Mouse (Mus musculus) limb, embryonic 14.5 days (tissue): ENCODE results near the gene Mylk. TPM values are rescaled to one million over a fixed set of nuclear protein-coding genes. Genes with fewer than 3 reads are reported as not detected.

Source experiments
- ATAC-seq: fragments of 200-750 bp; cut with Nextera tagmentation; 2 replicates; pipeline ENCODE4 v1.8.0; 2017; ENCODE audit warnings: low read depth, moderate number of reproducible peaks, moderate TSS enrichment; ENCODE audit not compliant: low FRiP score
- DNase-seq: peaks from one replicate; pipeline ENCODE4 v3.0.0-alpha.2; 2015; ENCODE audit warnings: low spot score
- H3K27ac ChIP-seq: fragments of 300-500 bp; sonication (generic); replicated peaks from 2 replicates; pipeline ENCODE4 v1.5.1; 2014; ENCODE audit warnings: low read depth, mild to moderate bottlenecking, low read length, moderate library complexity, mixed read lengths
- H3K27me3 ChIP-seq: fragments of 300-500 bp; sonication (generic); 2 replicates; pipeline ENCODE4 v1.6.1; 2014; ENCODE audit warnings: low read length, mixed read lengths; ENCODE audit not compliant: control insufficient read depth, insufficient read depth
- H3K36me3 ChIP-seq: fragments of 300-500 bp; sonication (generic); 2 replicates; pipeline ENCODE4 v1.6.1; 2014; ENCODE audit warnings: mild to moderate bottlenecking, low read length, moderate library complexity, mixed read lengths; ENCODE audit not compliant: control insufficient read depth, insufficient read depth
- H3K4me1 ChIP-seq: fragments of 300-500 bp; sonication (generic); 2 replicates; pipeline ENCODE4 v1.6.1; 2014; ENCODE audit warnings: antibody characterized with exemption, low read length, mixed read lengths; ENCODE audit not compliant: control insufficient read depth, insufficient read depth
- H3K4me2 ChIP-seq: fragments of 300-500 bp; sonication (generic); replicated peaks from 2 replicates; pipeline ENCODE4 v1.6.1; 2014; ENCODE audit warnings: low read depth, mild to moderate bottlenecking, low read length, moderate library complexity; ENCODE audit not compliant: severe bottlenecking
- H3K4me3 ChIP-seq: fragments of 300-500 bp; sonication (generic); replicated peaks from 2 replicates; pipeline ENCODE4 v1.5.1; 2014; ENCODE audit warnings: low read length
- H3K9ac ChIP-seq: fragments of 300-500 bp; sonication (generic); 2 replicates; pipeline ENCODE4 v1.6.1; 2014; ENCODE audit warnings: mild to moderate bottlenecking, low read depth, low read length, moderate library complexity; ENCODE audit not compliant: severe bottlenecking
- H3K9me3 ChIP-seq: fragments of 300-500 bp; sonication (generic); 2 replicates; pipeline ENCODE4 v1.6.1; 2016; ENCODE audit warnings: low read length; ENCODE audit not compliant: control insufficient read depth
- POLR2A ChIP-seq: fragments of 200-500 bp; IDR thresholded peaks from 2 replicates; pipeline ENCODE4 v1.8.0; 2012; ENCODE audit warnings: inconsistent platforms, mild to moderate bottlenecking, moderate library complexity, borderline replicate concordance; ENCODE audit not compliant: insufficient read depth, insufficient read length; ENCODE audit errors: extremely low read depth
- WGBS: fragments of 180-500 bp; shearing (Covaris S2); extraction: QIAGEN DNeasy Blood & Tissue Kit; methylation state at CpG from one replicate; pipeline ENCODE4 v1.1.7; 2014; 5-methylcytosine and 5-hydroxymethylcytosine counted together
- polyA plus RNA-seq, 2 experiments: library from polyadenylated mRNA; depleted of rRNA in 1 of 2; stranded (reverse) in 1 of 2; unstranded in 1 of 2; fragments of >200 nt; fragmentation: Nextera tagmentation in 1 of 2; extraction: Ambion mirVana in 1 of 2; gene quantifications; 2 replicates each; pipeline versions ENCODE4 v1.2.1 to v1.2.3; 2012 to 2014

The Mylk gene
- polyA plus RNA-seq, 2 experiments, result 14.9 to 17.0 TPM

- H3K4me3 ChIP-seq, result no peak overlapping the region
These were observed 251.1 kb downstream of the Mylk start for GRCm38 (mm10) chr16:34996133-34996532.

GRCm38 (mm10) chr16:34997052-34997451 is 252.0 kb downstream of the Mylk start:
- no peak for ATAC-seq
- no peaks in the 10 kb centered on the region for H3K36me3 ChIP-seq
- no peak overlapping the region for H3K4me3 ChIP-seq
- H3K9ac ChIP-seq, result no peak overlapping the region
- DNase-seq, result no peak
- H3K27ac ChIP-seq, result no peak overlapping the region
- H3K4me1 ChIP-seq, result peaks cover 18% of the 10 kb centered on the region
- WGBS, result 55% methylated on average over 4 of the region's 4 CpGs
- no peaks in the 10 kb centered on the region for H3K27me3 ChIP-seq
- no peak for TF ChIP-seq POLR2A
- H3K9me3 ChIP-seq, result no peaks in the 10 kb centered on the region
- H3K4me2 ChIP-seq, result no peak overlapping the region

More at GRCm38 (mm10) chr16:34996133-34996532, 251.1 kb downstream of the Mylk start:
- TF ChIP-seq POLR2A, result no peak
- Histone ChIP-seq H3K4me2 (no peak overlapping the region), H3K27me3 (no peaks in the 10 kb centered on the region), H3K36me3 (no peaks in the 10 kb centered on the region), H3K27ac (no peak overlapping the region), H3K9me3 (no peaks in the 10 kb centered on the region), H3K9ac (no peak overlapping the region), H3K4me1 (peaks cover 17% of the 10 kb centered on the region)
- no peak for ATAC-seq
- 40% methylated on average over 5 of the region's 5 CpGs for WGBS
- peak; percentile 74 for DNase-seq

GRCm38 (mm10) chr16:34997576-34997975 is 252.6 kb downstream of the Mylk start:
- Histone ChIP-seq H3K4me3 (no peak overlapping the region), H3K27me3 (no peaks in the 10 kb centered on the region), H3K36me3 (no peaks in the 10 kb centered on the region), H3K4me1 (peaks cover 18% of the 10 kb centered on the region), H3K4me2 (no peak overlapping the region), H3K9me3 (no peaks in the 10 kb centered on the region), H3K9ac (no peak overlapping the region), H3K27ac (no peak overlapping the region)
- TF ChIP-seq POLR2A, result no peak
- ATAC-seq, result no peak
- DNase-seq, result no peak
- 71% methylated on average over 10 of the region's 10 CpGs for WGBS

- Histone ChIP-seq H3K4me3 (no peak overlapping the region), H3K27ac (no peak overlapping the region), H3K9ac (no peak overlapping the region), H3K4me2 (no peak overlapping the region), H3K27me3 (no peaks in the 10 kb centered on the region), H3K9me3 (no peaks in the 10 kb centered on the region), H3K4me1 (peaks cover 18% of the 10 kb centered on the region), H3K36me3 (no peaks in the 10 kb centered on the region)
- no peak for TF ChIP-seq POLR2A
- DNase-seq (no peak), ATAC-seq (no peak)
- 80% methylated on average over 3 of the region's 3 CpGs for WGBS
These were observed 254.0 kb downstream of the Mylk start for GRCm38 (mm10) chr16:34999016-34999415.

- no peak overlapping the region for H3K4me2 ChIP-seq
- no peaks in the 10 kb centered on the region for H3K27me3 ChIP-seq
- H3K36me3 ChIP-seq, result no peaks in the 10 kb centered on the region
- ATAC-seq, result no peak
- 38% methylated on average over 11 of the region's 11 CpGs for WGBS
- TF ChIP-seq POLR2A, result no peak
- no peak overlapping the region for H3K4me3 ChIP-seq
- no peaks in the 10 kb centered on the region for H3K9me3 ChIP-seq
- H3K4me1 ChIP-seq, result peaks cover 16% of the 10 kb centered on the region
- DNase-seq, result no peak
- H3K27ac ChIP-seq, result no peak overlapping the region
- no peak overlapping the region for H3K9ac ChIP-seq
These were observed 255.0 kb downstream of the Mylk start for GRCm38 (mm10) chr16:34999986-35000385.
